Mouse (Mus musculus): ENCODE data around the gene H2-DMa.

DNA sequence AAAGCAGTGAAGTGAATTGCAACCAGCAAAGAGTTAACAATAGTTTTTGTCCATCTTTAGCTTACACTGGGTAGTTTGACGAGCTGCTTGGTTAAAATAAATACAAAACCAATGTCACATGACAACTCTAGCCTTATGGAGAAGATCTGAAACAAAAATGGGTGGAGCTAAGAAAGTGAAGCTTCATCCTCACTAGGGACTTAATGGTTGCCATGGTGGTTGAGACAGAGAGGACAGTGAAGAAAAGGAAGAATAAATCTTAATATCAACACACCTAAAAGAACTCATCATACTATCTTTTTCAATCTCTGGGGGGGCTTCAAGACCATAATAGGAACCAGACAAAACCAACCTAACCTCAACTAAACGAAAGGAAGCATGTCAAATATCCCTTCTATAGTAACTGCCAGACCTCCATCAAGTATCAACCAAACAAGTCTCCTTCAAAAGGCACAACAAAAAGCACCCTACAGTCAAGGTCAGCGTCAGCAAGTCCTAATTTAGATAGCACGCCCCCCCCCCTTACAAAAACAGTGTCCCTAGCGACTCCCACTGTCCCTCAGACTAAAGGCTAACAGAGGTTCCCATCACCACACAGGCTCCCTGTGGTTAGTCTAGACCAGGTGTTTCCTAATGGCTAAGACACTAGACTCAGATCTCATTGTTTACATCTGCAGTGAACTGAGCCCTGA lies 1.8 kb upstream of the H2-DMa start:
- TF ChIP-seq GATA1 (IDR thresholded peaks at IDR 0.05; ENCODE audit: borderline replicate concordance, low read length) (no peak), FLI1 (IDR thresholded peaks at IDR 0.05; ENCODE audit: low read length) (no peak)

Data from megakaryocyte, embryonic 14.5 days (primary cell).